Mouse (Mus musculus) limb, embryonic 12.5 days (tissue): ENCODE data around the gene Nckap5. TPM values are rescaled to one million over a fixed set of nuclear protein-coding genes. Genes with fewer than 3 reads are reported as not detected.

Experiments
- ATAC-seq: fragments of 200-750 bp; cut with Nextera tagmentation; 2 replicates; pipeline ENCODE4 v1.8.0; 2017; ENCODE audit warnings: low read depth, moderate TSS enrichment; ENCODE audit not compliant: insufficient number of reproducible peaks, insufficient read depth, low FRiP score, low TSS enrichment
- H3K27ac ChIP-seq: fragments of 300-500 bp; sonication (generic); 2 replicates; pipeline ENCODE4 v1.5.1; 2016; ENCODE audit warnings: mild to moderate bottlenecking, moderate library complexity
- H3K27me3 ChIP-seq: fragments of 300-500 bp; sonication (generic); 2 replicates; pipeline ENCODE4 v1.6.1; 2016; ENCODE audit warnings: mild to moderate bottlenecking, moderate library complexity
- H3K36me3 ChIP-seq: fragments of 300-500 bp; sonication (generic); 2 replicates; pipeline ENCODE4 v1.6.1; 2016; ENCODE audit warnings: mild to moderate bottlenecking, moderate library complexity
- H3K4me1 ChIP-seq: fragments of 300-500 bp; sonication (generic); replicated peaks from 2 replicates; pipeline ENCODE4 v1.6.1; 2016
- H3K4me2 ChIP-seq: fragments of 300-500 bp; sonication (generic); 2 replicates; pipeline ENCODE4 v1.6.1; 2016; ENCODE audit warnings: mild to moderate bottlenecking, moderate library complexity
- H3K4me3 ChIP-seq: fragments of 300-500 bp; sonication (generic); replicated peaks from 2 replicates; pipeline ENCODE4 v1.5.1; 2016; ENCODE audit warnings: mild to moderate bottlenecking
- H3K9ac ChIP-seq: fragments of 300-500 bp; sonication (generic); replicated peaks from 2 replicates; pipeline ENCODE4 v1.6.1; 2016; ENCODE audit warnings: mild to moderate bottlenecking, moderate library complexity
- H3K9me3 ChIP-seq: fragments of 300-500 bp; sonication (generic); 2 replicates; pipeline ENCODE4 v1.6.1; 2016; ENCODE audit warnings: mild to moderate bottlenecking, moderate library complexity
- WGBS: fragments of 180-500 bp; shearing (Covaris S2); methylation state at CpG from one replicate; pipeline ENCODE4 v1.1.7; 2016; 5-methylcytosine and 5-hydroxymethylcytosine counted together
- polyA plus RNA-seq: library from polyadenylated mRNA; unstranded; fragments of >200 nt; fragmentation: Nextera tagmentation; extraction: Ambion mirVana; gene quantifications from 2 replicates; pipeline ENCODE4 v1.2.1, GENCODE M21; 2016

Gene Nckap5
- polyA plus RNA-seq, 1 experiment from 2014 or later = 7.7 TPM

GRCm38 (mm10) chr1:126744631-126745305 is 85.8 kb downstream of the Nckap5 start:
- H3K4me3 ChIP-seq = no peak overlapping the region
- H3K4me1 ChIP-seq = peaks cover 7% of the 10 kb centered on the region; the same call in 1 of the 2 replicates
- no peaks in the 10 kb centered on the region for H3K36me3 ChIP-seq
- no peak overlapping the region for H3K4me2 ChIP-seq
- whole genome bisulfite sequencing = 50% methylated on average over 14 of the region's 14 CpGs
- ATAC-seq = no peak
- H3K27me3 ChIP-seq = peaks cover 5% of the 10 kb centered on the region; the same call in 1 of the 2 replicates
- no peaks in the 10 kb centered on the region for H3K9me3 ChIP-seq
- no peak overlapping the region for H3K9ac ChIP-seq
- no peak overlapping the region for H3K27ac ChIP-seq

DNA sequence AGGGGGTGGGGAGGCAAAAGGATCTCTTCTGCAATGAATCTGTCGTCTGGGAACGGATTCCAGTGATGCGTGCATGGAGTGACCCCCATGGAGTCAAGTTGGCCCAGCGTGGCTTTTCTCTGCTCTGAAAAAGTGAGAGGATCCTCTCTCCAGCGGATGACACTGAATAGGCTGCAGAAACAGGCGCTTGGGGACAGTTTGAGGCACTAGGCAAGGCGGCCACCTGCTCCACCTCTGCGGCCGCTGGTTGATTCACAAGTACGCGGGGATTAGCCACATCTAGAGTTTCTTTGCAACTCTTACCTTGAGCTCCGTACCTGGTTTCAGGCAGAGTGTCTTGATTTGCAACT is 92.3 kb downstream of the Nckap5 start:
- Histone ChIP-seq H3K27ac (0 out of 2 replicates have a peak overlapping the region, but pooled peaks have one; percentile 42), H3K9ac (peak overlapping the region; percentile 35), H3K4me2 (peak overlapping the region; percentile 56), H3K4me3 (peak overlapping the region; percentile 33), H3K36me3 (no peaks in the 10 kb centered on the region), H3K9me3 (no peaks in the 10 kb centered on the region), H3K27me3 (peaks cover 27% of the 10 kb centered on the region), H3K4me1 (peaks cover 25% of the 10 kb centered on the region)
- 3% methylated on average over 12 of the region's 12 CpGs for WGBS
- no peak; the same call in 1 of the 2 replicates for ATAC-seq

- peak overlapping the region; percentile 33 for H3K4me3 ChIP-seq
- peak overlapping the region; percentile 35 for H3K9ac ChIP-seq
- H3K27ac ChIP-seq = 0 out of 2 replicates have a peak overlapping the region, but pooled peaks have one; percentile 42
- H3K4me1 ChIP-seq = peaks cover 25% of the 10 kb centered on the region
- H3K4me2 ChIP-seq = peak overlapping the region; percentile 56
- 5% methylated on average over 18 of the region's 18 CpGs for WGBS
- no peaks in the 10 kb centered on the region for H3K36me3 ChIP-seq
- peaks cover 27% of the 10 kb centered on the region for H3K27me3 ChIP-seq
- no peaks in the 10 kb centered on the region for H3K9me3 ChIP-seq
- ATAC-seq = no peak; the same call in 1 of the 2 replicates
These were observed 92.9 kb downstream of the Nckap5 start for GRCm38 (mm10) chr1:126737554-126738290.

GRCm38 (mm10) chr1:126731691-126732090 is 98.9 kb downstream of the Nckap5 start:
- H3K36me3 ChIP-seq = no peaks in the 10 kb centered on the region
- peaks cover 11% of the 10 kb centered on the region; the same call in 1 of the 2 replicates for H3K27me3 ChIP-seq
- peaks cover 3% of the 10 kb centered on the region; the same call in 1 of the 2 replicates for H3K4me1 ChIP-seq
- no peaks in the 10 kb centered on the region for H3K9me3 ChIP-seq
- H3K27ac ChIP-seq = no peak overlapping the region
- no peak overlapping the region for H3K9ac ChIP-seq
- H3K4me2 ChIP-seq = no peak overlapping the region
- ATAC-seq = no peak
- no peak overlapping the region for H3K4me3 ChIP-seq

- Histone ChIP-seq H3K4me2 (no peak overlapping the region), H3K4me3 (no peak overlapping the region), H3K27ac (no peak overlapping the region), H3K27me3 (no peaks in the 10 kb centered on the region; the same call in 1 of the 2 replicates), H3K4me1 (no peaks in the 10 kb centered on the region), H3K36me3 (no peaks in the 10 kb centered on the region), H3K9ac (no peak overlapping the region), H3K9me3 (no peaks in the 10 kb centered on the region)
- WGBS = 53% methylated on average over 6 of the region's 6 CpGs
- ATAC-seq = no peak
These were observed 104.1 kb downstream of the Nckap5 start for GRCm38 (mm10) chr1:126726400-126727055.

GRCm38 (mm10) chr1:126725628-126726367 is 104.8 kb downstream of the Nckap5 start:
- no peaks in the 10 kb centered on the region; the same call in 1 of the 2 replicates for H3K27me3 ChIP-seq
- 70% methylated on average over 9 of the region's 9 CpGs for WGBS
- H3K4me1 ChIP-seq = no peaks in the 10 kb centered on the region
- no peak overlapping the region for H3K27ac ChIP-seq
- no peak overlapping the region for H3K4me3 ChIP-seq
- H3K36me3 ChIP-seq = no peaks in the 10 kb centered on the region
- no peak overlapping the region for H3K9ac ChIP-seq
- ATAC-seq = no peak
- no peaks in the 10 kb centered on the region for H3K9me3 ChIP-seq
- H3K4me2 ChIP-seq = no peak overlapping the region

DNA sequence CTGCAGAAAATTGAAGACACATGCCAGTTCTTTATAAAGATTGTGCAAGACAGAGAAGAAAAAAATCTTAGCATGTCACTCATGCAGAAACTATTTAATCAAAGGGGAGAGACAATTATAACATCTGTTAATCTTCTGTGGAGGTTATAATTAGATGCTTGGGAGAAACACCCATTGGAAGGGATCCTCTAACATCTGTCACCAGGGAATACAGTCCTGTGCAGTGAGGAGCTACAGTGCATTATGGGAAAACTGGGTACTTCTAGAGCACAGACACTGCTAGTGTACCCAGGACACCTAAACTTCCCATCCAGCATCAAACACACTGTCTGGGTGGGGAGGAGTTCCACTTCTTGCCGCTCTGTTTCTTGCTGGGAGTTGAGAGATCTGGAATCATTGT is 108.7 kb downstream of the Nckap5 start:
- no peak overlapping the region for H3K4me2 ChIP-seq
- 84% methylated on average over 1 of the region's 1 CpGs for WGBS
- H3K36me3 ChIP-seq = no peaks in the 10 kb centered on the region
- no peaks in the 10 kb centered on the region for H3K27me3 ChIP-seq
- H3K9ac ChIP-seq = no peak overlapping the region
- H3K9me3 ChIP-seq = no peaks in the 10 kb centered on the region
- no peak overlapping the region for H3K27ac ChIP-seq
- ATAC-seq = no peak
- H3K4me1 ChIP-seq = no peaks in the 10 kb centered on the region
- no peak overlapping the region for H3K4me3 ChIP-seq

DNA sequence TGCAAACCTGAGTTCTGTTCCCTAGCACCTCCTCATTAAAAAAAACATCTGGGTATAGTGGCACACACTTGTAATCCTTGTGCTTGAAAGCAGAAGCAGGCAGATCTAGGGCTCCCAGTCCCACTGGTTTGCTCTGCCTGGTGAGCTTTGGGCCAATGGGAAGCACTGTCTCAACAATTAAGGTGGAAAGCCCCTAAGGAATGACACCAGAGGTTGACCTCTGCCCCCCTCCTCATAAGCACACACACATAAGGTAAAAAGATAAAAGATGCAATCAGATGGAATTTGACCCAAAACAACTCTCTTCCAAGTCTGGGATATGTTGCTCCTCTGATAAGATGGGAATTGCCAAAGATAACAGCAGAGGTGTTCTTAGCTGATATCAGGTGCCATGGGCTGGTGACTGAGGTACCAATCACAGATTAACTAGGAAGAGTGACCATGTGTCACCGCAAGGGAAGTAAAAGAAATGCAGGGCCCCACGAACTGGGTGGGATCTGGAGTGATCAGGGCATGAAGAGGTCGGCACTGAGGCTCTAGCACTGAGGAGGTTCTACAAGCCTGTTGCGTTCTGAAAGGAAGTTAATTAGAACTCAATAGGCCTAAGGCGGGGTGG is 110.8 kb downstream of the Nckap5 start:
- no peaks in the 10 kb centered on the region for H3K4me1 ChIP-seq
- no peak overlapping the region for H3K4me3 ChIP-seq
- H3K9me3 ChIP-seq = no peaks in the 10 kb centered on the region
- no peak overlapping the region for H3K4me2 ChIP-seq
- no peaks in the 10 kb centered on the region for H3K27me3 ChIP-seq
- no peak overlapping the region for H3K27ac ChIP-seq
- ATAC-seq = no peak
- H3K9ac ChIP-seq = no peak overlapping the region
- 53% methylated on average over 5 of the region's 5 CpGs for WGBS
- no peaks in the 10 kb centered on the region for H3K36me3 ChIP-seq

GRCm38 (mm10) chr1:126706611-126707010 is 124.0 kb downstream of the Nckap5 start:
- Histone ChIP-seq H3K9ac (no peak overlapping the region), H3K36me3 (no peaks in the 10 kb centered on the region), H3K27me3 (no peaks in the 10 kb centered on the region), H3K4me1 (no peaks in the 10 kb centered on the region), H3K4me3 (no peak overlapping the region), H3K27ac (no peak overlapping the region), H3K4me2 (no peak overlapping the region), H3K9me3 (no peaks in the 10 kb centered on the region)
- 97% methylated on average over 16 of the region's 16 CpGs for WGBS
- no peak for ATAC-seq

GRCm38 (mm10) chr1:126700978-126701320 is 129.7 kb downstream of the Nckap5 start:
- H3K4me1 ChIP-seq = no peaks in the 10 kb centered on the region; the same call in 1 of the 2 replicates
- no peak for ATAC-seq
- H3K4me2 ChIP-seq = no peak overlapping the region
- no peak overlapping the region for H3K27ac ChIP-seq
- 44% methylated on average over 4 of the region's 4 CpGs for WGBS
- no peaks in the 10 kb centered on the region for H3K36me3 ChIP-seq
- H3K27me3 ChIP-seq = no peaks in the 10 kb centered on the region
- no peak overlapping the region for H3K9ac ChIP-seq
- H3K4me3 ChIP-seq = no peak overlapping the region
- no peaks in the 10 kb centered on the region for H3K9me3 ChIP-seq
